In genomic region chr8:114207026-114207425, GRCm38 (mm10) we compare ENCODE assay signal across 14 mouse cellular contexts. TPM values are rescaled to one million over a fixed set of nuclear protein-coding genes. Genes with fewer than 3 reads are reported as not detected.
A peak's percentile ranks its signal among the peaks of the same experiment; 100 is the strongest.
DNase-seq lines count a peak whose midpoint lies in the region; ATAC-seq lines count a peak whose summit lies in the region.
"Had no signal": no experiment of that assay in that cellular context is flagged by ENCODE, and none has a peak within 500 bp of the region (broad histone marks: within the 10 kb centered on the region; RNA-seq: fewer than 3 reads in every experiment).

No protein-coding gene starts in this region.

- no peak for DNase-seq in kidney, postnatal 25 days
- DNase-seq in embryonic facial prominence, embryonic 14.5 days (ENCODE audit: low spot score), result no peak
- DNase-seq in adipocyte (ENCODE audit: low spot score), result no peak
- no peak for DNase-seq in gastrocnemius, postnatal 4 days (ENCODE audit: low spot score in 2 of 2)
- DNase-seq: adrenal gland, adult 2 months; gastrocnemius, postnatal 36 days; liver, embryonic 13.5 days had no signal

- H3K9ac ChIP-seq in kidney, embryonic 14.5 days (ENCODE audit: low read depth, low read length), result no peak overlapping the region
- H3K9ac ChIP-seq in embryonic facial prominence, embryonic 14.5 days (ENCODE audit: low read depth, low read length), result no peak overlapping the region
- H3K9ac ChIP-seq in hindbrain, embryonic 15.5 days, result peak overlapping the region; percentile 74
- peak overlapping the region; percentile 73 for H3K9ac ChIP-seq in neural tube, embryonic 13.5 days
- H3K9ac ChIP-seq: embryonic facial prominence, embryonic 15.5 days; liver, embryonic 13.5 days; stomach, embryonic 15.5 days had no signal

- 0 out of 2 replicates have a peak, but pooled peaks cover 3% of the 10 kb centered on the region for H3K4me1 ChIP-seq in kidney, embryonic 14.5 days (ENCODE audit: control insufficient read depth, insufficient read depth, low read length)
- peaks cover 4% of the 10 kb centered on the region; the same call in 1 of the 2 replicates for H3K4me1 ChIP-seq in embryonic facial prominence, embryonic 14.5 days (ENCODE audit: control insufficient read depth, insufficient read depth, low read length)
- H3K4me1 ChIP-seq in hindbrain, embryonic 15.5 days (replicated peaks), result peaks cover 14% of the 10 kb centered on the region
- peaks cover 27% of the 10 kb centered on the region for H3K4me1 ChIP-seq in neural tube, embryonic 13.5 days (replicated peaks)
- H3K4me1 ChIP-seq: liver, embryonic 13.5 days had no signal

- H3K9me3 ChIP-seq in kidney, embryonic 14.5 days (ENCODE audit: control insufficient read depth, low read length), result no peaks in the 10 kb centered on the region
- no peaks in the 10 kb centered on the region for H3K9me3 ChIP-seq in embryonic facial prominence, embryonic 14.5 days (ENCODE audit: control insufficient read depth, low read length)
- H3K9me3 ChIP-seq in hindbrain, embryonic 15.5 days, result no peaks in the 10 kb centered on the region
- H3K9me3 ChIP-seq in neural tube, embryonic 13.5 days, result 0 out of 2 replicates have a peak, but pooled peaks cover 4% of the 10 kb centered on the region
- H3K9me3 ChIP-seq: embryonic facial prominence, embryonic 15.5 days; liver, embryonic 13.5 days; stomach, embryonic 15.5 days had no signal

- 48% methylated on average over 4 of the region's 4 CpGs for WGBS in kidney, embryonic 14.5 days
- WGBS in embryonic facial prominence, embryonic 14.5 days, result 35% methylated on average over 4 of the region's 4 CpGs
- 37% methylated on average over 4 of the region's 4 CpGs for WGBS in hindbrain, embryonic 15.5 days
- WGBS in neural tube, embryonic 13.5 days, result 44% methylated on average over 4 of the region's 4 CpGs

- no peak overlapping the region for H3K27ac ChIP-seq in kidney, embryonic 14.5 days (ENCODE audit: low read depth, low read length)
- no peak overlapping the region for H3K27ac ChIP-seq in embryonic facial prominence, embryonic 14.5 days (replicated peaks; ENCODE audit: low read depth, low read length)
- peak overlapping the region; percentile 20 for H3K27ac ChIP-seq in hindbrain, embryonic 15.5 days (replicated peaks)
- peak overlapping the region; percentile 18; the same call in 1 of the 2 replicates for H3K27ac ChIP-seq in neural tube, embryonic 13.5 days (replicated peaks)
- H3K27ac ChIP-seq: embryonic facial prominence, embryonic 15.5 days; liver, embryonic 13.5 days; stomach, embryonic 15.5 days had no signal

- no peak overlapping the region for H3K4me2 ChIP-seq in kidney, embryonic 14.5 days (replicated peaks; ENCODE audit: low read depth, low read length)
- peak overlapping the region; percentile 83 for H3K4me2 ChIP-seq in embryonic facial prominence, embryonic 14.5 days (ENCODE audit: low read depth, low read length)
- H3K4me2 ChIP-seq in hindbrain, embryonic 15.5 days, result peak overlapping the region; percentile 72
- H3K4me2 ChIP-seq in neural tube, embryonic 13.5 days, result peak overlapping the region; percentile 75
- H3K4me2 ChIP-seq: liver, embryonic 13.5 days; stomach, embryonic 15.5 days had no signal

- no peak for ATAC-seq in kidney, embryonic 14.5 days (ENCODE audit: low FRiP score, low TSS enrichment)
- no peak for ATAC-seq in embryonic facial prominence, embryonic 14.5 days (ENCODE audit: low read depth)
- ATAC-seq in hindbrain, embryonic 15.5 days (ENCODE audit: low FRiP score, low read depth), result no peak
- ATAC-seq in neural tube, embryonic 13.5 days (ENCODE audit: low read depth), result no peak
- no peak for ATAC-seq in granulocyte monocyte progenitor cell, adult 5-6 weeks (replicated peaks; ENCODE audit: poor library complexity, severe bottlenecking)

- H3K36me3 ChIP-seq in kidney, embryonic 14.5 days (ENCODE audit: control insufficient read depth, insufficient read depth, low read length), result no peaks in the 10 kb centered on the region
- no peaks in the 10 kb centered on the region for H3K36me3 ChIP-seq in embryonic facial prominence, embryonic 14.5 days (ENCODE audit: control insufficient read depth, insufficient read depth, low read length)
- no peaks in the 10 kb centered on the region for H3K36me3 ChIP-seq in hindbrain, embryonic 15.5 days
- H3K36me3 ChIP-seq in neural tube, embryonic 13.5 days, result no peaks in the 10 kb centered on the region
- H3K36me3 ChIP-seq: embryonic facial prominence, embryonic 15.5 days; liver, embryonic 13.5 days; stomach, embryonic 15.5 days had no signal

- peaks cover 13% of the 10 kb centered on the region; the same call in 1 of the 2 replicates for H3K27me3 ChIP-seq in kidney, embryonic 14.5 days (ENCODE audit: control insufficient read depth, insufficient read depth, low read length)
- H3K27me3 ChIP-seq in embryonic facial prominence, embryonic 14.5 days (replicated peaks; ENCODE audit: control insufficient read depth, insufficient read depth, low read length), result peaks cover 27% of the 10 kb centered on the region
- no peaks in the 10 kb centered on the region for H3K27me3 ChIP-seq in hindbrain, embryonic 15.5 days
- H3K27me3 ChIP-seq in neural tube, embryonic 13.5 days, result peaks cover 12% of the 10 kb centered on the region

- peak overlapping the region; percentile 47; the same call in 1 of the 2 replicates for H3K4me3 ChIP-seq in kidney, embryonic 14.5 days (ENCODE audit: low read length)
- H3K4me3 ChIP-seq in embryonic facial prominence, embryonic 14.5 days (ENCODE audit: low read depth, low read length), result peak overlapping the region; percentile 52; the same call in 1 of the 2 replicates
- H3K4me3 ChIP-seq in hindbrain, embryonic 15.5 days, result peak overlapping the region; percentile 57
- H3K4me3 ChIP-seq in neural tube, embryonic 13.5 days, result peak overlapping the region; percentile 63
- H3K4me3 ChIP-seq: embryonic facial prominence, embryonic 15.5 days; liver, embryonic 13.5 days; stomach, embryonic 15.5 days had no signal

RNA-seq across cellular contexts. Expression of gene Vat1l, which starts 1.6 kb away (rescaled TPM):
- 3.1 and 4.0 TPM in 2 replicates for polyA plus RNA-seq in kidney, embryonic 14.5 days (2014; fragmentation: Nextera tagmentation; extraction: Ambion mirVana)
- polyA plus RNA-seq in embryonic facial prominence, embryonic 14.5 days (2014; fragmentation: Nextera tagmentation; extraction: Ambion mirVana), result 5.0 and 6.0 TPM in 2 replicates
- 62.2 and 62.6 TPM in 2 replicates for polyA plus RNA-seq in hindbrain, embryonic 15.5 days (2015; fragmentation: Nextera tagmentation; extraction: Ambion mirVana)
- 21.4 and 26.6 TPM in 2 replicates for polyA plus RNA-seq in neural tube, embryonic 13.5 days (2015; fragmentation: Nextera tagmentation; extraction: Ambion mirVana)
- total RNA-seq in granulocyte monocyte progenitor cell, adult 5-6 weeks (2014; fragmentation: Nextera tagmentation), result not detected in 2 replicates
- not detected in 2 replicates for total RNA-seq in granulocyte monocyte progenitor cell, adult 5-6 weeks (2017)
- total RNA-seq in gastrocnemius, postnatal 4 days (2021), result 1 to 10 TPM; 3.6 to 4.9 TPM
- total RNA-seq: MEL had no signal

Comparison
In these comparisons a context has a peak if more than half of its experiments do, and no peak if none do; other contexts are left out.
1. H3K27ac ChIP-seq: peak in hindbrain, embryonic 15.5 days (single experiment) and neural tube, embryonic 13.5 days (single experiment); none in kidney, embryonic 14.5 days (single experiment) and embryonic facial prominence, embryonic 14.5 days (single experiment).
2. H3K9ac ChIP-seq: peak in hindbrain, embryonic 15.5 days (single experiment) and neural tube, embryonic 13.5 days (single experiment); none in kidney, embryonic 14.5 days (single experiment) and embryonic facial prominence, embryonic 14.5 days (single experiment).
3. Peak in every context shown above with its lines, with median percentiles within 50 percentile points of each other: H3K4me3 ChIP-seq.